Mouse (Mus musculus) common myeloid progenitor, adult 5-6 weeks (primary cell): ENCODE measurements around the gene Arrb1. TPM values are rescaled to one million over a fixed set of nuclear protein-coding genes. Genes with fewer than 3 reads are reported as not detected.

Experiments
- ATAC-seq: replicated peaks from 2 replicates; pipeline ENCODE4 v1.8.0; 2016; ENCODE audit warnings: low read depth, mild to moderate bottlenecking, moderate TSS enrichment, inconsistent platforms; ENCODE audit not compliant: poor library complexity, severe bottlenecking
- total RNA-seq: library from RNA; stranded (forward); fragments of 200-1000, 187-1606 nt; gene quantifications from 2 replicates; pipeline ENCODE4 v1.2.3, GENCODE M21; 2017

Arrb1 gene
- total RNA-seq, 1 experiment from 2014 or later, result 48.7 TPM

DNA sequence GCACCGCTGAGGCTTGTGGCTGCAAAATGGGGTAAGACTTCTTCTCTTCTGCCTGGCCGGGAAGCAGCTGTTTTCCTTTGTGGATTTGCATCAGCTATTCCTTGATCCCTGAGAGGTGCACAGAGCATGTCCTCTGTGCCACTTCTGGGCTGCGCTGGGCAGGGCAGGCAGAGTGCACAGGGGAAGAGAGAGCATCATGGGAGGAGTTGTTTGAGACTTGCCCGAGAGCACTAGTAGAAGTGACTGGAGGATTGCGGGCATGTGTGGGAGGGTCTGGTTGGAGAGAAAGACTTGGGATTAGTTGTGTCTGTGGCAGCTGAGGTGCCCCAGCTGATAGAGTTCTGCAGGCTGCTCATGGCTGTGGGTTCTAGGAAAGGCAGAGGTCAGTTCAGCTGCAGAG is 35.4 kb downstream of the Arrb1 start:
- ATAC-seq, result no peak

GRCm38 (mm10) chr7:99572931-99573330 is 37.7 kb downstream of the Arrb1 start:
- ATAC-seq, result no peak

DNA sequence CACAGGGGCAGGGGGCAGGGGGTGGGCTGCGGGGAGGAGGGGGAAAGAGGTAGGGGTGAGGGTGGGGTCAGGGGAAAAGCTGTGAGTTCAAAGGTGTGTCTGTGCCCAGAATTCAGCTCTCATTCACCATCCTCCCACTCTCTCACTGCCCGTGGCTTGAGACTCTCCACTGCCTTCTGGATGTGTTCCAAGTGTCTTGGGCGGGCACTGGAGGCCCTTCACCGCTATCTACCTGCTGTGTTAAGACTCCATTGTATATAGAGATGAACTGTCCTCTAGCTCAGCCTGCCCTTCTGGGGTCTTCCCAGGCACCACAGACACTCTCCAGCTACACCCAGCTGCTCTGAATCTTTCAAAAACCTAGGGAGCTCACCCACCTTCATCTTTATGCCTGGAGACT is 38.1 kb downstream of the Arrb1 start:
- ATAC-seq, result no peak

DNA sequence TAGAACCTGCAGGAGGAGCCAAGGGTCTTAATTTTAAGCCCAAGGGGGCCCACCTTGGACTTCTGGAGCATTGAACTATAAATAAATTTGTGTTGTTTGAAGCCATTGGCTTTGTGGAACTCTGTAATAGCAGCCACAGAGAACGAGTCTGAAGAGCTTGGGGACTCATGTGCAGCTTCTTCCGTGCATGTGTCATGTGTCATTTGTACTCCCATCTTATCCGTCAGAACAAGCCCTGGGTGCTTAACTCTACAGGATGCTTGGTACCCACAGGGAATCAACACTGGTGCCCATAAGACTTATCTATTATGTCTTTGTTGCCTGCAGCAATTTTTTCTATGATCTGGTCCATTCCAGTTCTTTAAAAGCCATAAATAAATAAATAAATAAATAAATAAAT is 43.0 kb downstream of the Arrb1 start:
- ATAC-seq, result no peak

DNA sequence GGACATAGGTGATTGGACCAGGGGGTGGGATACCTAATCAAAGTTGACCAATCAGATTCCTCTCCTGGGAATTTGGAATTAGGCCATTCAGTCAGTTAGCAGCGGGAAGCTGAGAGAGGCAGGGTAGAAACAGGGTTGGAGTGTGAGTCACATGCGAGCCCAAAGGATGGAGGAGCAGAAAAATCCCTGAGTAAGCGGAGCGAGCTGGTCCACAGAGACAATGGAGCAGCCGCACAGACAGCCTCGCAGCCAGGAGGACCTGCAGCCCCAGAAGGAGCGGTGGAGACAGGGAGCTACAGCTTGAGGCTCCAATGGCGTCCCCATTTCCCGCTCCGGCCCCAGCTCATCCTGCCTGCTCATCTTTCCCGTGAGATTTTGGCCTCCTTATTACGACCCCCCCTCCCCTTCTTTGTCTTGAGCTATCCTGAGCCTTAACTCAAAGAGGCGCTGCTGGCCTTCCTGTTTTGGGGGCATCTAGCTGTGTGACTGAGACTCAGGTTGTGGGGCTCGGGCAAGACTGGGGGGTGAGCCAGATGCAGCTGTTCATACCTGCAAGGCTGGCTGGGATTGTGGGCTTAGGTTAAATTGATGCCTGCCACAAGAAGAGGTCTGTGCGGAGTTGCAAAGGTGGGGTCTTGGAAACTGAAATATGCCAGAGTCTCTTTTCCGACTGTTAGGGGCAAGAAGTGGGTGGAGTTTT is 44.4 kb downstream of the Arrb1 start:
- ATAC-seq, result 0 out of 2 replicates have a peak, but pooled peaks have one; percentile 6

GRCm38 (mm10) chr7:99580247-99580646 is 45.0 kb downstream of the Arrb1 start:
- peak; percentile 81 for ATAC-seq

- no peak for ATAC-seq
Observed at GRCm38 (mm10) chr7:99582306-99582705, 47.0 kb downstream of the Arrb1 start.

- no peak for ATAC-seq
Observed at GRCm38 (mm10) chr7:99582867-99583266, 47.6 kb downstream of the Arrb1 start.

- ATAC-seq, result no peak
Observed at GRCm38 (mm10) chr7:99583625-99584024, 48.4 kb downstream of the Arrb1 start.

- ATAC-seq, result no peak
Observed at GRCm38 (mm10) chr7:99585976-99586375, 50.7 kb downstream of the Arrb1 start.

- peak; percentile 28; the same call in 1 of the 2 replicates for ATAC-seq
Observed at GRCm38 (mm10) chr7:99590064-99590463, 54.8 kb downstream of the Arrb1 start.

GRCm38 (mm10) chr7:99590646-99591045 is 55.4 kb downstream of the Arrb1 start:
- ATAC-seq, result no peak

- no peak for ATAC-seq
Observed at GRCm38 (mm10) chr7:99592669-99593068, 57.4 kb downstream of the Arrb1 start.

- peak; percentile 85 for ATAC-seq
Observed at GRCm38 (mm10) chr7:99593868-99594803, 58.9 kb downstream of the Arrb1 start.

- no peak for ATAC-seq
Observed at GRCm38 (mm10) chr7:99598722-99599121, 63.5 kb downstream of the Arrb1 start.

DNA sequence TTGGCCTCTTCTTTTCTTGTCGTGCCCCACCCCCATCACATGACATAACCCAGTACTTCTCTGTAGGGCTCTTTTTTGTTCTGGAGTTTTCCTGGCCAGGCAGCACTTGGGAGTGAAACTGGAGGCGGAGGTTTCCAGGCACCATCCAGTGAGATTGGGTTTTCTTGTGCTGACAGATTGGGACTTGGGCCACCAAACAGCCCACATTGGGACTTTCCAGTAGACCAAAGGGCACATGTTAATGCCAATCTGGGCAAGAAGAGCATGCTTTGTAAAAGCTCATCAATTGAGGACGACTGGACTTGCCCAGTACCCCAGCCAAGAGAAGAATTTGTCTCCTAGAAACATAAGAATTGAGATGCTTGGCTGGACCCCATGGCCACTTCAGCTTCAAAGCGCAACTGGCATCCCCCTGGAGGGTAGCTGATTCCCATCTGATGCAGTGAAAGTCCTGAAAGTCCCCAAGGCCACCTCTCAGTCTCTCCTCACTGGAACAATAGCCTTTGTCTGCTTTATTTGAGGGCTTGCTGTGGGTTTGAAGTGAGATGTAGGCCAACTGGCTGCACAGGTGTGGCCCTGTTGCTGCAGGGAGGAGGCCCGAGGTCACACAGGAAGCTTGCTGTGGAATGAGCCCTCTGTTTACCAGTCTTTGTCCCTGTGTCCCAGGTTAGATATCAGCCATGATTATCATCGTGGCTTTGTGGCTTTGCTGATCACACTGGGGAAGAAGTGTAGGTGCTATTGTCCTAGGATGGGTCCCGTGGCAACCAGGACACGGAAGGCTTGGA is 68.8 kb downstream of the Arrb1 start:
- ATAC-seq, result no peak

GRCm38 (mm10) chr7:99605058-99605457 is 69.8 kb downstream of the Arrb1 start:
- 0 out of 2 replicates have a peak, but pooled peaks have one; percentile 27 for ATAC-seq

DNA sequence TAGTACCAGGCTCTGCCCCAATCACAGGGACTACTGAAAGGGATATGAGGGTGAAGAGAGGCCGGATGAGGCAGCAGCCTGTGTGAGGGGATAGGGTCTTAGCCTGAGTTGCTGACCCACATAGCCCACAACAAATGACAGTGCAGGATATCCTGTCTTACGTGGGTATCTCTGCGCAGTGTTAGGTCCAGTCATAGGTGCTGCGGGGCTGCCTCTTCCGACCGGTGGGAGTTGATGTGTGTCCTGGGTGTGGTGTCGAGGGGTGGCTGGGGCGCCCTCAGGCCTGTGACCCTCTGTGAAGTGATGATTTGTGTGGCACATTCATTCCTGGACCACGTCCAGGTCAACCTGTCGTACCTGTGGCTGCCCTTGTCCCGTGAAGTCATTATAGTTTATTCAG is 71.0 kb downstream of the Arrb1 start:
- ATAC-seq, result no peak

- ATAC-seq, result no peak
Observed at GRCm38 (mm10) chr7:99606766-99607165, 71.5 kb downstream of the Arrb1 start.

GRCm38 (mm10) chr7:99607632-99608031 is 72.4 kb downstream of the Arrb1 start:
- peak; percentile 29; the same call in 1 of the 2 replicates for ATAC-seq
